Mouse (Mus musculus): ENCODE results near the gene Hist1h4h. TPM values are rescaled to one million over a fixed set of nuclear protein-coding genes. Genes with fewer than 3 reads are reported as not detected.
A peak's percentile ranks its signal among the peaks of the same experiment; 100 is the strongest.

The Hist1h4h gene
- total RNA-seq (2021), result 100 to 1,000 TPM; 473 to 507 TPM
- long read RNA-seq, experiment 1, transcript Hist1h4h-201 (1 exons, 470 nt), result major isoform, 22 of 22 reads
- long read RNA-seq, experiment 1, partial matches to known transcripts, result 0 of 22 reads
- long read RNA-seq, experiment 1, other reads (novel, unspliced or antisense), result 0 of 22 reads
- long read RNA-seq, experiment 2, transcript Hist1h4h-201 (1 exons, 470 nt), result major isoform, 16 of 16 reads
- long read RNA-seq, experiment 2, partial matches to known transcripts, result 0 of 16 reads
- long read RNA-seq, experiment 2, other reads (novel, unspliced or antisense), result 0 of 16 reads

DNA sequence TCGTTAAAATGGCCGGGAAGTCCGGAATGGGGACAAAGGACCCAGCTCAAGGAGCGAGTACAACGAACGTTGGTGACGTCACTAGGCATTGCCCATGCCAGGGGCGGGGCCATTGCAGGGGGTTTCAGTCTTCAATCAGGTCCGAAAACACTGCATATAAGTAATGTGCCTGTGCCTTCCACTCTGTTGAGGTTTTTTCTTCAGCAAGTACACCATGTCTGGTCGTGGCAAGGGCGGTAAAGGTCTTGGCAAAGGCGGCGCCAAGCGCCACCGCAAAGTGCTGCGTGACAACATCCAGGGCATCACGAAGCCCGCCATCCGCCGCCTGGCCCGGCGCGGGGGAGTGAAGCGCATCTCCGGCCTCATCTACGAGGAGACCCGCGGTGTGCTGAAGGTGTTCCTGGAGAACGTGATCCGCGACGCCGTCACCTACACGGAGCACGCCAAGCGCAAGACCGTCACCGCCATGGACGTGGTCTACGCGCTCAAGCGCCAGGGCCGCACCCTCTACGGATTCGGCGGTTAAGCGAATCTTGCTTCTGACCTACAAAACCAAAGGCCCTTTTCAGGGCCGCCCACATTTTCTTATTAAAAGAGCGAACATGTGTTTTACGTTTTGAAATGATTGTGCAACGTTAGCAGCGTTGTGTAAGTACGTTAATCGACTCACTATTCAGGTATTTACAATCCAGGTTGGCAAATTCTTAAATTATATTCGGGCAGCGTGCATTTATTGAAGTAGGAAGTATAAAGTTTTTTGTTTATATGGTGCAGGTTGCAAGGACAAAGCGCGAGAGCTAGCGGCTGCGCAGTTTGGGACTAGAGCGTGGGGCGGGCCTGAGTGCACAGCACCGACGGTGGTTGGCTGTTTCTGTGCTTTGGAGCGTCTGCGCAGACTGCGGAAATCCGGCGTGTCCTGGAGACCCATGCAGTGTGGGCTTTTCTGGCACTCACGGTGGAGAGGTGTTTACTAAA lies at the start of gene Hist1h4h:
TSS of gene Hist1h4h (plus strand) at position 150 of the 975 bp plus-strand sequence.
- DNase-seq, result peak; percentile 86

DNA sequence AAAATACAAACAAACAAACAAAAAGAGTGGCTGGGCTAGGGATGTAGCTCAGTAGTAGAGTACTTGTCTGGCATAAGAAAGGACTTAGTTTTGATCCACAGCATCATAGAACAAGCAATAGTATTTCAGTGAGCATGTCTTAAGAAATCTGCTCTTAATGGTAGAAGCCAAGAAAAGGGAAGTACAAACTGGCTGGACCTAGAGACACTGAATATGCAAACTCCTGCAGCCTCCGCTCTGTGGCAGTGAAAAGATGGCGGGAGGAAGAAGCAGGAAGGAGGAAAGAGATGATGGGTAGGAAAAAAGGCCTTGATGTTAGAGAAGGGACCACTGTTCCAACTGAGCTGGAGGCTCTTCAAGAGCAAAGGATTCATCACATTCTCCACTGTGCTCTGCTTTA lies 47.7 kb upstream of the Hist1h4h start:
- no peak for DNase-seq

DNA sequence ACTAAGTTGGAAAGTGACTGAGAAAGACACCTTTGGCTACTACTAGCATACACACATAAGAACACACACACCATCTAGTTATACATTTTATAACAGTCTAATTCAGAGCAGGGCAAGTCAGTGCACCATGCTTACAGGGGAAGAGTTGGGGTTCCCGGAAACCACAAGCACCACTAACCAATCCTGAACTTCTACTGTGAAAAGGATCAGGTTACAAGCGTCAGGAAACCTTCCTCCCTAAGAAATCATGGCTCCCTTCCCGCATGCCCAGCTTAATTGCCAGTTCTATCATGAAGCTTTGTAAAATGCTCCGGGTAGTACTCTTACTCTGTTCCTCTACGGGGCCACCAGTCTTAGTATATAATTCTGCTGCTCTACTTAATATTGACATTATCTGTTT lies 45.6 kb upstream of the Hist1h4h start:
- no peak for DNase-seq

GRCm38 (mm10) chr13:23488400-23489322 lies 42.2 kb upstream of the Hist1h4h start, which contains the start of gene Btn2a2:
Btn2a2 (minus strand) TSS chr13:23488857.
- peak; percentile 33 for DNase-seq

DNA sequence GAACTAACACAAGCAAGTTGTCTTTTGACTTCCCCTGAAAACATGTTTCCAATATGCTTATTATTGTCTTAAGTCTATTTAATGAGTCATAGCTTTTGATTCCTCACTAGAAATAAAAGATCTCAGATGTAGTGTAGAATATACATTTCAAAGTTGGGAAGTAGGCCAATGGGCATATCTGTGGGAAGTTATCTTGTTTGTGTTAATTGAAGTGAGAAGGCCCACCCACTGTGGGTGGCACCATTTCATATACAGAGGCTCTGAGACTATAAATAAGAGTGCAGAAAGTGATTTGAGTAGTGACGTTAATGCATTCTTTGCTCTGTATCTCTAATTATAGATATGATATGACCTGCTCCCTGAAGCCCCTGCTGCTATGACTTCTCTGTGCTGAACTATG lies 40.0 kb upstream of the Hist1h4h start:
- no peak for DNase-seq

DNA sequence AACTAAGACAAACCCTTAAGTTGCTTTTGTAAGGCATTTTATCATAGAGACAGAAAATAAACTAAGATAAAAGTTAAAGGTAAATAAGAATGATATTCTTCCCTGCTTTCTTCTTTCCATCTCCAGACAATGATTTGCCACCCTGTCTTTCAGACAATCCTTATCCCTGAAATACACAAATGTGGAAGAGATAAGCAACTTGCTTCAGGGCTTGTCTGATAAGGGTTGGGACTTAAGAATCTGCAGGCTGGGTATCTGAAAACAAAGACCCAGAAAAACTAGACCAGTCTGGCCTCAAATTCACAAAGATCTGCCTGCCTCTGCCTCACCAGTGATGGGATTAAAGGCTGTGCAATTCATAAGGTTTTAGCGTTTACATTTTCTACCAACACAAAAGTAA lies 39.6 kb upstream of the Hist1h4h start:
- no peak for DNase-seq

DNA sequence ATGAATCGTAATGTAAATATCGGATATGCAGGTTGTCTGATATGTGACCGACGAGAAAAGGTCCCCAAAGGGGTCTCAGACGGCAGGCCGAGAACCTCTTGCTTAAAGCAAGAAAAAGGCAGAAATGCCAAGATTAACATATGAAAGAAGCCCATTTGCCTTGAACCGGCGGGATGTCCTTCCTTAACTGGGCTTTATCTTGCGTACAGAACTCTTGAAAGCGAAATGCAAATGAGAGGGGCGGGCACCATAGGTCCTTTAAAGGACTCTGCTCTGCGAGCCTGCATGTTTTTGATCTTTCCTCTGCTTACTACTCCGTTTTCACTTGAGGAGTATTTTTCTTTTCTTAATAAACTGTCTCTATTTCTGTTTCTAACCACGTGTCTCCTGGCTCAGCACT lies 38.9 kb upstream of the Hist1h4h start:
- no peak for DNase-seq

GRCm38 (mm10) chr13:23495526-23495925 lies 35.3 kb upstream of the Hist1h4h start:
- no peak for DNase-seq

- DNase-seq, result no peak
Observed at GRCm38 (mm10) chr13:23497656-23498321, 33.1 kb upstream of the Hist1h4h start.

GRCm38 (mm10) chr13:23498653-23499052 lies 32.2 kb upstream of the Hist1h4h start:
- DNase-seq, result no peak

DNA sequence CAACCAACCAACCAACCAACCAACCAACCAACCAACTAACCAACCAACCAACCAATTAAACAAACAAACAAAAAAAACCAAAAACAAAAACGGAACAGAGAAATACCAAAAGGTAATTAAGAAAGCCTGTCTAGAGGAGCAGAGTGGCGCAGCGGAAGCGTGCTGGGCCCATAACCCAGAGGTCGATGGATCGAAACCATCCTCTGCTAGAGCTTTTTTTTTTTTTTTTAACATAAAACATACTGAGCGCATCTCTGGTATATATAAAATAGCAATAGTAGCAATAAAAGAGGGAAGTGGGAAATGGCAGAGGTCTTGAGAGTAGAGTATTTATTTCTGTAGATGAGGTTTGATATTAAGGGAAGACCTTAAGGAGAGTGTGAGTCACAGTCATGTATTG lies 30.9 kb upstream of the Hist1h4h start:
- DNase-seq, result no peak

DNA sequence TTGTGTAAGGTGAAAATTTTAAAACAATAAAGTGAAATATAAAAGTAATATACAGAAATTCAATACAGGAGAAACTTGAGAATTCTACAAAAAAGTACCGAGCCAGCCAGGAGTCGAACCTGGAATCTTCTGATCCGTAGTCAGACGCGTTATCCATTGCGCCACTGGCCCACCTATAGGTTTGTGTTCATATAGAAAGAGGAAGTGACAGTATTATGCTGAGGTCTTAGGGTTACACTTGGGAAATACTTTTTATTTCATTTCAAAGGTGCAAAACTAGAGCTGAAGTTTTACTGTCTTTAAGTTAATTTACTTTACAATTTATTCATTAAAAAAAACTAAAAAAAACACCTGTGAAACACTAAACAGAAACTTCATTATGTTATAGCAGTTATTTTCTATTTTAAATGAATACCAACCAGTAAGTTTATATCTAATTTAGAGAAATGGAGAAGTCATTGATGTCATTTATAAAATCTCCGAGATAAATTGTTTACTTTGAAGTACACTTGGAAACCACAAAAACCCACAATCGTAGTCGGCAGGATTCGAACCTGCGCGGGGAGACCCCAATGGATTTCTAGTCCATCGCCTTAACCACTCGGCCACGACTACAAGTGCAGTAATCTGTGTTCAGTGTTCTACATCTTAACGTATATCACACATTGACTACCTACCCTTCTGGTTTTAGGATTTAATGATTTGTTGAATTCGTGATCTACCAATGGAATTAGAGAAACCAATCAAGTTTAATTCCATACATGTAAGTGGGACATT lies 30.2 kb upstream of the Hist1h4h start:
- no peak for DNase-seq

- DNase-seq, result no peak
Observed at GRCm38 (mm10) chr13:23501511-23501910, 29.3 kb upstream of the Hist1h4h start.

- DNase-seq, result no peak
Observed at GRCm38 (mm10) chr13:23502031-23502567, 28.8 kb upstream of the Hist1h4h start.

DNA sequence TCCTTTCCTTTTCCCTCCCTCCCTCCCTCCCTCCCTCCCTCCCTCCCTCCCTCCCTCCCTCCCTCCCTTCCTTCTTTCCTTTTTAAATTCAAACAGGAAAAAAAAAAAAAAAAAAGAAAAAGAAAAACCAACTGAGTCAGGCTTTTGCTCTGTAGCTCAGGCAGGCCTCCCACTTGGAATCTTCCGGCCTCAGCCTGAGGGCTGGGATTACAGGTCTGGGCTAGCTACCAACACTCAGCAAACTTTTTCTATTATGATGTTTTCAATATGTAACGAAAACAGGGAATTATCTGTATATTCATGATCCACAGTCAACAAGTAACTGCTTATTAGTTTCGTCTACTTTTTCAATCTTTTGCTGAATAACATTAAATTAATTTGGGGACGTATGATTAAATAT lies 27.9 kb upstream of the Hist1h4h start:
- no peak for DNase-seq

DNA sequence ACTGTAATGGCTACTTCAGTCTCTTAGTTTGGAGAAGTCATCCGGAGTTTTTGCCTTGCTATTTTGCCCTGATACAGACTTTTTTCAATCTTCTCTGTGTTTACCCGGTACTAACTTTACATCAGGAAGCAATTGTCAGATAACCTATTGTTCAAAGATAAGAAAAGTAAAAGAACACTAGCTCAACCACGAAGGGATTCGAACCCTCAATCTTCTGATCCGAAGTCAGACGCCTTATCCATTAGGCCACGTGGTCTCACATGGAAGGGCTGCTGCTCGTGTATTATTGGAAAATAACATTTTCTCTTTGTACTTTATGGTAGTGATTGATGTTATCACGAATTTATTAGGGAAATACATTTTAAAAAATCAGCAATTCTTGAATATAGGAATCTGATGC lies 27.1 kb upstream of the Hist1h4h start:
- no peak for DNase-seq

DNA sequence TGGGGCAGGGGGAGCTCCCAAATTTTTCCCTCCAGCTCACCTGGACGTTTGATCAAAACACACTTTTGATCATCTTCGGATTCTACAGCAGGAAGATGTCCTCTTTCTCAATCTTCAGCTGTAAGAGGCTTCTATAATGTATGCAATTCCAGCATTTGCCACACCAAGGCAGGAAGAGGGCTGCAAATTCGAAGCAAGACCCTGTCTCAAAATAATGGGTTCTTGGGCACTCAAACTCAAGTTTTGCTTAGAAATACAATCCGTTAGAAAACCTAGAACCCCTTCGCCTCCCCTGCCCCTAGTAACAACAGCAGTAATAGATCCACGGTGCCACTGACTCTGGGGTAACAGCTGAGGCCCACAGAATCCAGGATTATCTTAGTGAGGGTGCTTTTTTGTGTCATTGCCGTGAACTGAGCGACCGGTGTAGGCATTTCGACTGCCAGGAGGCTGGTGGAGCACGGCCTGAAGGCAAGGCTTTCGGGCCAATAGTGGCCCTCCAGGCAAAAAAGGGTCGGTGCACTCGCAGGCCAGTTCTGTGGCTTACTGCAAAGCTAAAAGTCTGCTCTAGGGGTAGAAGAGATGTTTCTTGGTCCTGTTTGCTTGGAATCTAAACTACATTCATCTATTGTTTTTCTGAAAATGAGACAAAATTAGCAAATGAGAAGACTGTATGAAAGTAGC lies 25.0 kb upstream of the Hist1h4h start:
- DNase-seq, result no peak

GRCm38 (mm10) chr13:23506351-23506750 lies 24.5 kb upstream of the Hist1h4h start:
- peak; percentile 12 for DNase-seq

GRCm38 (mm10) chr13:23506819-23507515 lies 23.9 kb upstream of the Hist1h4h start:
- DNase-seq, result no peak

Data from gastrocnemius, postnatal 10 days (tissue).